Mouse (Mus musculus) erythroblast, embryonic 14.5 days (primary cell): ENCODE measurements around the gene Lamp2. TPM values are rescaled to one million over a fixed set of nuclear protein-coding genes. Genes with fewer than 3 reads are reported as not detected.
"Not testable (repeated sequence)": the region's sequence is repeated elsewhere in the genome, so short reads cannot be mapped to it uniquely, and the experiment has no call there.

Source experiments
- H3K27me3 ChIP-seq: 2 replicates; pipeline ENCODE4 v1.6.1; 2012; ENCODE audit warnings: inconsistent platforms; ENCODE audit not compliant: control insufficient read depth
- H3K36me3 ChIP-seq: 2 replicates; pipeline ENCODE4 v1.6.1; 2012; ENCODE audit warnings: mild to moderate bottlenecking, inconsistent platforms; ENCODE audit not compliant: control insufficient read depth
- H3K4me1 ChIP-seq: 2 replicates; pipeline ENCODE4 v1.6.1; 2012; ENCODE audit warnings: inconsistent platforms; ENCODE audit not compliant: control insufficient read depth
- H3K4me3 ChIP-seq: replicated peaks from 2 replicates; pipeline ENCODE3; 2012; ENCODE audit warnings: moderate library complexity, mild to moderate bottlenecking, inconsistent platforms
- H3K9me3 ChIP-seq: 2 replicates; pipeline ENCODE4 v1.6.1; 2012; ENCODE audit warnings: low read length, inconsistent platforms, mixed read lengths; ENCODE audit not compliant: control insufficient read depth
- GATA1 ChIP-seq: IDR thresholded peaks from 2 replicates; pipeline ENCODE4 v1.6.1; 2012; ENCODE audit warnings: low read length, inconsistent platforms, mixed read lengths
- TAL1 ChIP-seq: IDR thresholded peaks from 3 replicates; pipeline ENCODE4 v1.6.1; 2012; ENCODE audit warnings: low read length, inconsistent platforms, mixed read lengths
- polyA plus RNA-seq: library from polyadenylated mRNA; stranded (reverse); fragments of >175 nt; gene quantifications from 2 replicates; pipeline ENCODE4 v1.2.3, GENCODE M21; 2012

Gene Lamp2
- 0.10 and 0.18 TPM in 2 replicates for polyA plus RNA-seq

- H3K9me3 ChIP-seq, result no peaks in the 10 kb centered on the region
- H3K27me3 ChIP-seq, result no peaks in the 10 kb centered on the region
- no peak for TF ChIP-seq GATA1
- no peak for TF ChIP-seq TAL1
- H3K4me3 ChIP-seq, result peak within 1 kb of the TSS; percentile 82
- H3K4me1 ChIP-seq, result peaks cover 3% of the 10 kb centered on the region
- H3K36me3 ChIP-seq, result peaks cover 4% of the 10 kb centered on the region
Measured at GRCm38 (mm10) chrX:38455890-38456634, at the start of gene Lamp2. TSS of gene Lamp2 (minus strand) at chrX:38456454.

DNA sequence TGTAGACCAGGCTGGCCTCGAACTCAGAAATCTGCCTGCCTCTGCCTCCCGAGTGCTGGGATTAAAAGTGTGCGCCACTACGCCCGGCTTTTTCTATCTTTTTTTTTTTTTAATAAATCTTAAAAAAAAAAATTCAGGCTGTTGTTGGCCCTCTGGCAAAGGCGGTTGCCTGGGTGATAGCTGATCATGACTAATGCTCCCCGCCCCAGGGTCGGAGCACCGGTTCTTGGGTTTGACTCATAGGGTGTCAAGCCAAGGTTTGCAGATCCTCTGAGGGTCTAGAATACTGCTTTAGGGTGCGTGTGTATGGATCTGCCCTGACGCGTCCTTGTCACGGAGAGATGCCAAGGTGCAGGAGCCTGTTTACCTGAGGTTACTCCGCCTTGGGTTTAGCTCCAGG, 48.6 kb upstream of the Lamp2 start:
- H3K27me3 ChIP-seq, result no peaks in the 10 kb centered on the region

GRCm38 (mm10) chrX:38502182-38502581, 45.9 kb upstream of the Lamp2 start:
- not testable (repeated sequence) for H3K27me3 ChIP-seq, H3K4me1 ChIP-seq, H3K4me3 ChIP-seq, H3K36me3 ChIP-seq, H3K9me3 ChIP-seq

More for the DNA sequence above, 48.6 kb upstream of the Lamp2 start:
- Histone ChIP-seq H3K36me3 (no peaks in the 10 kb centered on the region), H3K4me1 (no peaks in the 10 kb centered on the region), H3K4me3 (no peak overlapping the region), H3K9me3 (no peaks in the 10 kb centered on the region; the same call in 1 of the 2 replicates)
- TF ChIP-seq TAL1 (no peak), GATA1 (no peak)

- not testable (repeated sequence) for H3K9me3 ChIP-seq, H3K4me1 ChIP-seq, H3K36me3 ChIP-seq, H3K4me3 ChIP-seq, H3K27me3 ChIP-seq
Measured at GRCm38 (mm10) chrX:38485464-38485863, 29.2 kb upstream of the Lamp2 start.

- Histone ChIP-seq H3K4me1 (peaks cover 6% of the 10 kb centered on the region), H3K27me3 (no peaks in the 10 kb centered on the region), H3K4me3 (no peak overlapping the region), H3K9me3 (no peaks in the 10 kb centered on the region), H3K36me3 (no peaks in the 10 kb centered on the region)
- TF ChIP-seq TAL1, result no peak
Measured at GRCm38 (mm10) chrX:38478583-38478982, 22.3 kb upstream of the Lamp2 start.

GRCm38 (mm10) chrX:38473537-38474299, 17.5 kb upstream of the Lamp2 start:
- Histone ChIP-seq H3K4me1 (peaks cover 7% of the 10 kb centered on the region), H3K4me3 (peak overlapping the region; percentile 72), H3K36me3 (no peaks in the 10 kb centered on the region), H3K9me3 (no peaks in the 10 kb centered on the region), H3K27me3 (no peaks in the 10 kb centered on the region)
- no peak for TF ChIP-seq TAL1

- TF ChIP-seq GATA1, result no peak
- TF ChIP-seq TAL1, result no peak
- Histone ChIP-seq H3K27me3 (no peaks in the 10 kb centered on the region), H3K36me3 (no peaks in the 10 kb centered on the region), H3K4me3 (peak overlapping the region; percentile 72), H3K4me1 (peaks cover 7% of the 10 kb centered on the region), H3K9me3 (no peaks in the 10 kb centered on the region)
Measured at GRCm38 (mm10) chrX:38473164-38473536, 16.9 kb upstream of the Lamp2 start.

DNA sequence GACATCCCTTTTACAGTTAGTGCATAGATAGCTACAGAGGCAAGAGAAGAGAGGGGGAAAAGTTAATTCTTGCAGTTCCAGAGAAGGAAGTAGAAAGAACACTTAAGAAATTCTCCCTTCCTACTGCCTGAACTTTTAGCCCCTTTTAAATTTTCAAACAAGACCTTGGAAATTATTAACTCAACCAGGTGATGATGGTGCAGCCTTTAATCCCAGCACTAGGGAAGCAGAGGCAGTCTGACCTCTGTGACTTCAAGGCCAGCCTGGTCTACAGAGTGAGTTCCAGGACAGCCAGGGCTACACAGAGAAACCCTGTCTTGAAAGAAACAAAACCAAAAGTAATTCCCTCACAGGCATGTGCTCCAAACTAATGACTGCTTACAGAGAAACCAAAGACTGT, 10.0 kb upstream of the Lamp2 start:
- H3K4me1 ChIP-seq, result no peaks in the 10 kb centered on the region
- H3K4me3 ChIP-seq, result no peak overlapping the region
- H3K36me3 ChIP-seq, result no peaks in the 10 kb centered on the region
- TF ChIP-seq TAL1, result no peak
- no peak for TF ChIP-seq GATA1
- H3K9me3 ChIP-seq, result no peaks in the 10 kb centered on the region
- H3K27me3 ChIP-seq, result no peaks in the 10 kb centered on the region

DNA sequence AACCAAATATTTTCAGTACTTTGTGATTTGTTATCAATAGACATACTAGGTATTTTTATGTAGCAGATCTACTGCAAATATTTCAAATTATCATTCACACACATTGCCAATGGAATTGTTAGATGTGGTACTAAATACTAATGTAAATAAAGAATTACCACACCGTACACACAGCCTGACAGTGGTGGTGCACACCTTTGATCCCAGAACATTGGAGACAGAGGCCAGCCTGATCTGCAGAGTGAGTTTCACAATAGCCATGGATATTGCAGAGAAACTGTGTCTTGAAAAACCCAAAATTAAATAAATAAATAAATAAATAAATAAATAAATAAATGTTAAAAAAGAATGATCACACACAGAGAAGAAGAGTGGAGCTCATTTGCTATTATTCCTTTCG, 6.9 kb upstream of the Lamp2 start:
- Histone ChIP-seq H3K4me1 (no peaks in the 10 kb centered on the region), H3K9me3 (no peaks in the 10 kb centered on the region), H3K36me3 (no peaks in the 10 kb centered on the region), H3K27me3 (no peaks in the 10 kb centered on the region), H3K4me3 (no peak overlapping the region)
- TF ChIP-seq TAL1 (no peak), GATA1 (no peak)
